Mouse (Mus musculus): Measurements from ENCODE around the gene Gm11239.

GRCm38 (mm10) chr4:73719819-73720218, 51.7 kb downstream of the Gm11239 start:
- TF ChIP-seq CTCF (IDR thresholded peaks at IDR 0.05; ENCODE audit: low read depth, low read length) (no peak), POLR2A (IDR thresholded peaks at IDR 0.05; ENCODE audit: extremely low read depth, insufficient read depth, low read length) (no peak)
